Mouse (Mus musculus): ENCODE measurements at regions not wholly inside any gene's neighbourhood (a gene's known extent, or its start where the extent isn't known, plus 50 kb on each side); places are given as distances from the start of the nearest gene placed in this dataset.

GRCm38 (mm10) chr1:193506991-193507390 is 136.9 kb upstream of the Camk1g start:
- TF ChIP-seq POLR2A (IDR thresholded peaks at IDR 0.05; ENCODE audit: insufficient read length, low read depth) (no peak), USF1 (IDR thresholded peaks at IDR 0.05; ENCODE audit: low read depth) (no peak), TCF12 (IDR thresholded peaks at IDR 0.05; ENCODE audit: insufficient read depth, poor library complexity, severe bottlenecking) (no peak), MYOD1 (IDR thresholded peaks at IDR 0.05; ENCODE audit: control insufficient read depth in 1 of 3, insufficient read length in 2 of 3, low read depth in 2 of 3) (no peak), MAX (IDR thresholded peaks at IDR 0.05; ENCODE audit: low read depth) (no peak), E2F4 (IDR thresholded peaks at IDR 0.05; ENCODE audit: insufficient read depth) (no peak), CEBPB (IDR thresholded peaks at IDR 0.05; ENCODE audit: insufficient read depth, poor library complexity, severe bottlenecking) (no peak), TCF3 (IDR thresholded peaks at IDR 0.05; ENCODE audit: insufficient read length, low read depth) (no peak), REST (IDR thresholded peaks at IDR 0.05; ENCODE audit: insufficient read depth, insufficient read length) (no peak)

Measured in myocyte (in vitro differentiated cells).